Mouse (Mus musculus) liver, adult 2 months (tissue): Measurements from ENCODE around the gene Actr8.

Experiments used
- CTCF ChIP-seq: fragments of 200-500 bp; IDR thresholded peaks from 2 replicates; pipeline ENCODE4 v1.5.1; 2011; ENCODE audit warnings: low read depth, low read length, control low read depth
- POLR2A ChIP-seq: fragments of 200-500 bp; IDR thresholded peaks from 2 replicates; pipeline ENCODE4 v1.6.1; 2011; ENCODE audit warnings: low read length, control low read depth; ENCODE audit not compliant: insufficient read depth; ENCODE audit errors: extremely low read depth

- TF ChIP-seq POLR2A: no peak
- TF ChIP-seq CTCF: no peak
Observed at GRCm38 (mm10) chr14:30014487-30014886, 36.4 kb downstream of the Actr8 start.
